Mouse (Mus musculus): ENCODE measurements around the gene Sidt2. TPM values are rescaled to one million over a fixed set of nuclear protein-coding genes. Genes with fewer than 3 reads are reported as not detected.

Gene Sidt2
- polyA plus RNA-seq, 1 experiment: 570 TPM

DNA sequence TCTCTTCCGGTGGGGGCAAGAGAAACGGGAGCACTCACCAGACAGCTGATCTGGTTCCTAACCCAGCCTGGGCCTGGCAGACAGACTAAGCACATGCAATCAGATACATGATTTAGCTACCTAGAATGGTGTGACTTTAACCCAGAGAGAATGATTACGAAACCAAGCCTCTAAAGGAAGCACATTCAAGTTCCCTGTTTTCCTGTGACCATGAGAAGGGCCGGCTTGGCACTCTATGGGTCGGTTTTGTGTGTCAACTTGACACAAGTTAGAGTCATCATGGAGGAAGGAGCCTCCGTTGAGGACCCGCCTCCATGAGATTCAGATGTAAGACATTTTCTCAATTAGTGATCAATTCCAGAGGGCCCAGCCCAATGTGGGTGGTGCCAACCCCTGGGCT, 4.6 kb upstream of the Sidt2 start:
- no peak for DNase-seq
- whole genome bisulfite sequencing: 79% methylated on average over 7 of the region's 7 CpGs
- Histone ChIP-seq H3K4me1 (ENCODE audit: control insufficient read depth, insufficient read depth, low read length) (no peaks in the 10 kb centered on the region; the same call in 1 of the 2 replicates), H3K36me3 (ENCODE audit: control insufficient read depth, insufficient read depth, low read length) (no peaks in the 10 kb centered on the region), H3K27me3 (replicated peaks; ENCODE audit: control insufficient read depth, insufficient read depth, low read length) (no peaks in the 10 kb centered on the region), H3K27ac (ENCODE audit: insufficient read depth, low read depth, low read length) (no peak overlapping the region), H3K4me3 (ENCODE audit: insufficient read depth, low read depth, low read length) (no peak overlapping the region)
- TF ChIP-seq CTCF (conservative IDR thresholded peaks at IDR 0.05; ENCODE audit: insufficient read depth, insufficient read length, low read depth, low read length) (no peak), POLR2A (IDR thresholded peaks at IDR 0.05; ENCODE audit: low read depth, low read length) (no peak)

DNA sequence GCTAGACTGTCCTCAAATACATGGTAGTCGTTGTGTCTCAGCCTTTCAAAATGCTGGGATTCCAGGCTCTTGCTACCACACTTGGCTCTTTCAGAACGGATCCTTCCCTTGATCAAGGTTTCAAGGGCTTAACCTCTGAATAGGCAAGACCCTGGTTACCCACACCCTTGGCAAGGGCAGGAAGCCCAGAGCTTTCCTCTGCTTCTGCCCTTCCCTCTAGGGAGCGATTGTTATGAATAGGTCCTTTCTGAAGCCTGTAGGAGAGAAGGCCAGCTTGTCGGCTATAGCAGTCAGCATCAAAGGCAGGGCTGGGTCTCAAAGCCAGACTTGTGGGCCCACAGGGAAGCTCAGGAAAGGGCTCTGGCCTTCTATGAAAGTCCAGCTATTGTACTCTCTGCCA, 3.8 kb upstream of the Sidt2 start:
- Histone ChIP-seq H3K4me1 (ENCODE audit: control insufficient read depth, insufficient read depth, low read length) (peaks cover under 1% of the 10 kb centered on the region; the same call in 1 of the 2 replicates), H3K36me3 (ENCODE audit: control insufficient read depth, insufficient read depth, low read length) (no peaks in the 10 kb centered on the region), H3K27me3 (replicated peaks; ENCODE audit: control insufficient read depth, insufficient read depth, low read length) (no peaks in the 10 kb centered on the region), H3K27ac (ENCODE audit: insufficient read depth, low read depth, low read length) (no peak overlapping the region), H3K4me3 (ENCODE audit: insufficient read depth, low read depth, low read length) (no peak overlapping the region)
- DNase-seq: no peak
- WGBS: 60% methylated on average over 4 of the region's 4 CpGs
- TF ChIP-seq POLR2A (IDR thresholded peaks at IDR 0.05; ENCODE audit: low read depth, low read length): no peak
- TF ChIP-seq CTCF (conservative IDR thresholded peaks at IDR 0.05; ENCODE audit: insufficient read depth, insufficient read length, low read depth, low read length): no peak

DNA sequence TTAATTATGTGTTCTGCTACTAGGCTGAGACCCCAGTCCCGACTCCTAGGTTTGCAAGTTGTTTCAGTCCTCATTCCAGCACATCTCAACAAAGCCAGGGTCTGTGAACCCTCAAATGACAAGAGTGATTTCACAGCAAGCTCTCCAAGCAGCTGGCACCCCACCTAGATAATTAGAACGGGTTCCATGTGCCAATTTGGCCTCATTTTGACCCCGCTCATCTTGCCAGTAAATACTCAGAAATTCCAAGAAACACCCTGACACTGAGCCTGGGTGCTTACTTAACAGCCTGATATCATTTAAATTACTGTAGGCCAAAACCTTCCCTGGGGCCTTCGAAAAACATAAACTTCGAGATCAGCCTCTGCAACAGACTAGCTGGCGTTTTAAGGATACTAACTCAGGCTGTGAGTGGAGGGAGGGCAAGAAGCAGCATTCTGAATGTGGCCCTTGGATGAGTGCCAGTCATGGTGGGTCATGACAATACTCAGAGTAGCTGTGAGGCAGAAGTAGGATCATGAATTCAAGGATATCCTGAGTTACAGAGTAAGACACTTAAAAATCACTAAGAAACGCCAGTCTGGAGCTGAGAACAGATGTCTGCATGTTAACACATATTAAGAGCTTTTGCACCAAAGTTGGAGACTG, 3.1 kb upstream of the Sidt2 start:
- Histone ChIP-seq H3K4me1 (ENCODE audit: control insufficient read depth, insufficient read depth, low read length) (peaks cover 8% of the 10 kb centered on the region), H3K36me3 (ENCODE audit: control insufficient read depth, insufficient read depth, low read length) (no peaks in the 10 kb centered on the region), H3K27me3 (replicated peaks; ENCODE audit: control insufficient read depth, insufficient read depth, low read length) (no peaks in the 10 kb centered on the region), H3K4me3 (ENCODE audit: insufficient read depth, low read depth, low read length) (no peak overlapping the region), H3K27ac (ENCODE audit: insufficient read depth, low read depth, low read length) (no peak overlapping the region)
- TF ChIP-seq POLR2A (IDR thresholded peaks at IDR 0.05; ENCODE audit: low read depth, low read length) (no peak), CTCF (conservative IDR thresholded peaks at IDR 0.05; ENCODE audit: insufficient read depth, insufficient read length, low read depth, low read length) (no peak)
- DNase-seq: peak; percentile 34
- WGBS: 50% methylated on average over 7 of the region's 7 CpGs

DNA sequence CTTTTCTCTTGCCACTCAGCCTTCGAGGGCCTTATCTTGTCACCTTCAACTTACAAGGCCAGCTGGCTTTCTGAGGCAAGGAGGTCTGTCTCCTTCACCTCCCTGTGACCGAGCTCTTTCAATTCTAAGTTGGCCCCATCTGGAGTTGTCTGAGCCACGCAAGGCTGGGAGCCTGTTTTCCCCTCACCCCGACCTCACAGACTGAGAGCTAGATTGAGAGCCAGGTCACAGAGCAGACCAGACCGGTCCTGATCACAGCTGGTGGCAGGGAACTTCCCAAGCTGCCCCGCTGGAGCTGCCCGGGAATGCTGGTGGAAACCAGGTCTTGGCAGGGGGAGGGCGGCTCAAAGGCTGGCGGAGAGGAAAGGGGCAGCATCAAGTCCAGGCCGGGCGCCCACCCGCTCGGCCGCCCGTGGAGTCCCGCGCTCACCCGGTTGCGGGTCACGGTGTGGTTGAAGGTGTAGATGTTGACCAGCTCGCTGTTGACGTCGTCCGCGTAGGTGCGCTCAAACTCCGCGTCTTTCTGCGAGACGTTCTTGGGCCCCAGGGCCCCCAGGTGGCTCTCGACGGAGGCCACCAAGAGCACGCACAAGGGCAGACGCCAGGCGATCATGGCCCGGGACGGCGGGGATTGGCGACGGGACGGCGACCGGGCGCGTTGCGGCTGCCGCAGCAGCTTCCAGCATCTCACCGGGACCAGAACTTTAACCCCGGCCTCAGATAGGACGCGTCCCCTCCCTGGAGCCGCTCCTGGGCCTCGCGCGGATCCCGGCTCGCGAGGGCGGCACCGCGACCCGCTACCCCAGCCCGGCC, 558 bp downstream of the Sidt2 start:
- TF ChIP-seq POLR2A (IDR thresholded peaks at IDR 0.05; ENCODE audit: low read depth, low read length) (no peak), CTCF (conservative IDR thresholded peaks at IDR 0.05; ENCODE audit: insufficient read depth, insufficient read length, low read depth, low read length) (no peak)
- WGBS: under 1% methylated on average over 63 of the region's 63 CpGs
- no peaks in the 10 kb centered on the region; the same call in none of the 2 replicates for H3K36me3 ChIP-seq (ENCODE audit: control insufficient read depth, insufficient read depth, low read length)

DNA sequence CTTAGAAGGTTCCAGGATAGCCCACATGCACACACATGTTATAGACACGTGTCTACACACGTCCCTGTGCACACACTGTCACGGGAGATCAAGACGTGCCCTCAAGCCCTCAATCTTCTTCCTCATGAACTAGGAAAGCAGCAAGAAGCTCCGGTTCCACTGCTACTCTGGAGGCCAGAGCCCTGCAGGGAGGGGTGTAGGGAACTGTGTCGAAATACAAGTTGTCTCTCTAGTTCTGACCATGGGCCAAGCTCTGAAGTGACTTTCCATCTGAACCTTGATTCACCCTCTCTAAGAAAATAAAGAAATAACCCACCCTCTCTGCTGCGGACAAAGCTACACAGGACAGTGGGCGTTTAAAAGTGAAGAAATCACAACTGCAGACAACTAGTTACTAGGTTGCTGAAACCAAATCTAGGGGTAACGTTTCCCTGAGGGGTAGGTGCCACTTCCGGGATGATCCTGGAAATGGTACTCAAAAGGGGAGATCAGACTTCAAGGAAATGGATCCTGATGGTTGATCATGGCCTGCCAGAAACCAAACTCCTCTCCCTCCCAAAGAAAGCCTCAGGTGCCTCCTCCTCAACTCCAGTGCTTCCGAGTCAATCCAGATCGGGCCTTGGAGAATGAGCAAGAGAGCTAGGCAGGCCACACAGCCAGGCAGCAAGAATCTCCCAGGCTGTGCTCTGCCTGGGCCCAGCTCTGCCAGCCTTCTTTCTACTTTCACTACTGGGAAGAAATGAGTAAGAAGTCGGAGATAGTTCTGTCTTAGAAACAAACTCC, 1.4 kb downstream of the Sidt2 start:
- Histone ChIP-seq H3K4me3 (ENCODE audit: insufficient read depth, low read depth, low read length) (peak overlapping the region; percentile 91), H3K4me1 (ENCODE audit: control insufficient read depth, insufficient read depth, low read length) (peaks cover 10% of the 10 kb centered on the region), H3K36me3 (ENCODE audit: control insufficient read depth, insufficient read depth, low read length) (no peaks in the 10 kb centered on the region; the same call in none of the 2 replicates), H3K27me3 (replicated peaks; ENCODE audit: control insufficient read depth, insufficient read depth, low read length) (no peaks in the 10 kb centered on the region), H3K27ac (ENCODE audit: insufficient read depth, low read depth, low read length) (peak overlapping the region; percentile 84)
- no peak for TF ChIP-seq CTCF (conservative IDR thresholded peaks at IDR 0.05; ENCODE audit: insufficient read depth, insufficient read length, low read depth, low read length)
- TF ChIP-seq POLR2A (IDR thresholded peaks at IDR 0.05; ENCODE audit: low read depth, low read length): no peak
- WGBS: 12% methylated on average over 13 of the region's 13 CpGs
- peak; percentile 37 for DNase-seq

More for the DNA sequence above, 558 bp downstream of the Sidt2 start:
- Histone ChIP-seq H3K4me3 (ENCODE audit: insufficient read depth, low read depth, low read length) (peak overlapping the region; percentile 91), H3K4me1 (ENCODE audit: control insufficient read depth, insufficient read depth, low read length) (peaks cover 10% of the 10 kb centered on the region), H3K27ac (ENCODE audit: insufficient read depth, low read depth, low read length) (peak overlapping the region; percentile 84), H3K27me3 (replicated peaks; ENCODE audit: control insufficient read depth, insufficient read depth, low read length) (no peaks in the 10 kb centered on the region)
- DNase-seq: peak; percentile 75

DNA sequence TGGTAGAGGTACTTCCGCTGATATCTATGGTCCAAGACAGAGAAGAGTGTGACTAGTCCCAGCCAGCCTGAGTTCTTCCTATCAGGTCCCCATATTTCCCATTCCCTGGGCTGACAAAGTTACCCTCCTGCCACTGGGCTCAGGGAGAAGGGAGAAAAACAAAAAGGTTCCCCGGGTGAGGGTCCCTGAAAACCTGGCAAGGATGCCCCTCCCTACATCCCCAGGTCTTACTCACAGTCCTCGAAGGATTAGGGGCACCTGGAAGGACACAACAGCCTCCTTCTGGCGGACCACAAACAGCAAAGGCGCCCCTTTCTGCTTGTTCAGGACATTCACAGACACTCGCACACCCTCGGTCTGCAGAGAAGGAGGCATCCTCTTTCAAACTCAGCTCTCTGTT, 2.2 kb downstream of the Sidt2 start:
- Histone ChIP-seq H3K4me1 (ENCODE audit: control insufficient read depth, insufficient read depth, low read length) (peaks cover 10% of the 10 kb centered on the region), H3K36me3 (ENCODE audit: control insufficient read depth, insufficient read depth, low read length) (no peaks in the 10 kb centered on the region; the same call in none of the 2 replicates), H3K27me3 (replicated peaks; ENCODE audit: control insufficient read depth, insufficient read depth, low read length) (no peaks in the 10 kb centered on the region), H3K4me3 (ENCODE audit: insufficient read depth, low read depth, low read length) (peak overlapping the region; percentile 91; the same call in 1 of the 2 replicates), H3K27ac (ENCODE audit: insufficient read depth, low read depth, low read length) (no peak overlapping the region)
- 73% methylated on average over 7 of the region's 7 CpGs for WGBS
- no peak for DNase-seq
- no peak for TF ChIP-seq POLR2A (IDR thresholded peaks at IDR 0.05; ENCODE audit: low read depth, low read length)
- TF ChIP-seq CTCF (conservative IDR thresholded peaks at IDR 0.05; ENCODE audit: insufficient read depth, insufficient read length, low read depth, low read length): no peak
